In genomic region chr5:134875245-134875644, GRCm38 (mm10) we compare ENCODE assay signal across 41 mouse cellular contexts. TPM values are rescaled to one million over a fixed set of nuclear protein-coding genes. Genes with fewer than 3 reads are reported as not detected.
"Had no signal": no experiment of that assay in that cellular context is flagged by ENCODE, and none has a peak within 500 bp of the region (broad histone marks: within the 10 kb centered on the region; RNA-seq: fewer than 3 reads in every experiment).

No protein-coding gene starts in this region.

- H3K4me1 ChIP-seq: hindbrain, embryonic 12.5 days had no signal

- ATAC-seq: inflammation-experienced regulatory T-cells, adult 6 months; intestine, embryonic 15.5 days; intestine, postnatal 0 days; liver, embryonic 12.5 days had no signal

- H3K27me3 ChIP-seq: hindbrain, embryonic 12.5 days; intestine, embryonic 15.5 days; limb, embryonic 13.5 days; limb, embryonic 15.5 days had no signal

- H3K36me3 ChIP-seq: heart, embryonic 10.5 days; heart, embryonic 12.5 days; hindbrain, embryonic 10.5 days; hindbrain, embryonic 12.5 days; intestine, embryonic 15.5 days; limb, embryonic 13.5 days; limb, embryonic 15.5 days; liver, embryonic 12.5 days had no signal

- H3K4me3 ChIP-seq: heart, embryonic 10.5 days; heart, embryonic 12.5 days; hindbrain, embryonic 10.5 days; hindbrain, embryonic 12.5 days; intestine, embryonic 15.5 days; limb, embryonic 13.5 days; limb, embryonic 15.5 days; liver, embryonic 12.5 days had no signal

- H3K9me3 ChIP-seq: heart, embryonic 10.5 days; heart, embryonic 12.5 days; hindbrain, embryonic 10.5 days; hindbrain, embryonic 12.5 days; intestine, embryonic 15.5 days; limb, embryonic 13.5 days; limb, embryonic 15.5 days; liver, embryonic 12.5 days had no signal

- H3K4me2 ChIP-seq: heart, embryonic 12.5 days; hindbrain, embryonic 12.5 days; hindbrain, embryonic 14.5 days; intestine, embryonic 15.5 days; limb, embryonic 13.5 days; limb, embryonic 15.5 days; liver, embryonic 12.5 days had no signal

- H3K27ac ChIP-seq: heart, embryonic 10.5 days; hindbrain, embryonic 10.5 days; hindbrain, embryonic 12.5 days; hindbrain, embryonic 14.5 days; intestine, embryonic 15.5 days; kidney, postnatal 0 days; limb, embryonic 13.5 days; liver, embryonic 12.5 days had no signal

- DNase-seq: gastrocnemius, postnatal 14 days; heart, adult 18-20 months; kidney, adult 18-20 months; kidney, adult 8-10 months; kidney, postnatal 36 days; layer of hippocampus, adult 9-11 months; layer of hippocampus, postnatal 36 days had no signal

- H3K9ac ChIP-seq: heart, embryonic 12.5 days; hindbrain, embryonic 12.5 days; hindbrain, embryonic 14.5 days; intestine, embryonic 15.5 days; limb, embryonic 15.5 days; liver, embryonic 12.5 days had no signal

RNA-seq across cellular contexts. Expression of gene Tmem270, which starts 31.3 kb away (rescaled TPM):
- total RNA-seq: gastrocnemius, adult 8-10 months; gastrocnemius, postnatal 14 days; gastrocnemius, postnatal 4 days; granulocyte monocyte progenitor cell, adult 5-6 weeks; heart, adult 18-20 months; heart, adult 8-10 months; heart, postnatal 10 days; heart, postnatal 25 days; heart, postnatal 4 days; layer of hippocampus, adult 18-20 months; layer of hippocampus, adult 8-10 months; layer of hippocampus, postnatal 14 days; layer of hippocampus, postnatal 36 days; left cerebral cortex, adult 18-20 months; left cerebral cortex, adult 8-10 months; left cerebral cortex, postnatal 10 days; left cerebral cortex, postnatal 25 days; left cerebral cortex, postnatal 4 days; liver, adult 2 months had no signal
- polyA plus RNA-seq: heart, embryonic 10.5 days; heart, embryonic 12.5 days; heart, embryonic 14.5 days; heart, embryonic 16.5 days; hindbrain, embryonic 10.5 days; hindbrain, embryonic 12.5 days; hindbrain, embryonic 14.5 days; hindbrain, embryonic 16.5 days; inflammation-experienced regulatory T-cells, adult 6 months; intestine, embryonic 15.5 days; intestine, postnatal 0 days; kidney, embryonic 14.5 days; kidney, postnatal 0 days; large intestine, adult 2 months; limb, embryonic 11.5 days; limb, embryonic 13.5 days; limb, embryonic 15.5 days; liver, adult 2 months; liver, embryonic 12.5 days had no signal

RNA-seq across cellular contexts. Expression of gene Cldn13, which starts 40.1 kb away (rescaled TPM):
- total RNA-seq: gastrocnemius, adult 8-10 months; gastrocnemius, postnatal 14 days; gastrocnemius, postnatal 4 days; granulocyte monocyte progenitor cell, adult 5-6 weeks; heart, adult 18-20 months; heart, adult 8-10 months; heart, postnatal 10 days; heart, postnatal 25 days; heart, postnatal 4 days; layer of hippocampus, adult 18-20 months; layer of hippocampus, adult 8-10 months; layer of hippocampus, postnatal 14 days; layer of hippocampus, postnatal 36 days; left cerebral cortex, adult 18-20 months; left cerebral cortex, adult 8-10 months; left cerebral cortex, postnatal 10 days; left cerebral cortex, postnatal 25 days; left cerebral cortex, postnatal 4 days; liver, adult 2 months had no signal
- polyA plus RNA-seq: hindbrain, embryonic 16.5 days; inflammation-experienced regulatory T-cells, adult 6 months; intestine, postnatal 0 days; liver, adult 2 months had no signal
